Mouse (Mus musculus) T-cell, adult 2 months (primary cell): ENCODE data around the gene Olfr1389.
A peak's percentile ranks its signal among the peaks of the same experiment; 100 is the strongest.
"Not testable (repeated sequence)": the region's sequence is repeated elsewhere in the genome, so short reads cannot be mapped to it uniquely, and the experiment has no call there.

Experiments
- DNase-seq: peaks from one replicate; pipeline ENCODE4 v3.0.0; 2022; ENCODE audit warnings: low spot score

The Olfr1389 gene

DNA sequence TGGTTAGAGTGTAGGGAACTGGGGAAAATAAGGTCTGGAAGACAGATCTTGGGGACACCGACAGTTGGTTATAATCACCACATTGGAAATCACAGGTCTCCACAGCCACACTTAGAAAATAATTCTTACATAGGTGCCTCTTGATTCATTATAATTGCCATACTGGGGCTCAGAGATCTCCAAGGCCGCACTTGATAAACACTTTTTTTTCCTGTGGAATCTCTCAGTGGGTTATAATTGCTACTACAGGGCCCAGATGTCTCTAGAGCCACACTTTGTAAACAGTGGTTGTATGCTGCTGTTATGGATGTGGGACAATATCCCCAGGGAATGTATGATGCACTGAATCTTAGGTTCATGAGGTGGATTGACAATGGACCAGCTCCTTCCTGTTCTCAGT lies at the start of gene Olfr1389:
TSS of gene Olfr1389 (plus strand) at position 301 of the 400 bp plus-strand sequence.
- no peak for DNase-seq

DNA sequence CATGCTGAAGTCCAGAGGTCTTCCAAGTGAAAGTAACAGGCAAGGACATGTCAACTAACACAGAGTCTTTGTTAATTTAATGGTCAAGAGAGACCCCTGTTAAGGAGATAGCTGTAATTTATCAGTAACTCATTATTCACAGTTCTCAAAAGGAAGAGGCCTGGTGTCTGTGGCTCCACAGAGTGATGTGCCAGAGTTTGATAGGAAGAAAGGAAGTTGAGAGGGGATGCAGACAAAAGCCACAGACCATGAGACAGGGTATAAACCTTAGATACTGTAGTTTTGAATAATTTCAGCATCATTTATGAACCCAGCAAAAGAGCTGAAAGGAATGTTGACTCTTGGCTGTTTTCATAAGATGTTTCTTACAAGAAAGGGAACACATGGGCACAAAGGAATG lies 39.7 kb upstream of the Olfr1389 start:
- no peak for DNase-seq

DNA sequence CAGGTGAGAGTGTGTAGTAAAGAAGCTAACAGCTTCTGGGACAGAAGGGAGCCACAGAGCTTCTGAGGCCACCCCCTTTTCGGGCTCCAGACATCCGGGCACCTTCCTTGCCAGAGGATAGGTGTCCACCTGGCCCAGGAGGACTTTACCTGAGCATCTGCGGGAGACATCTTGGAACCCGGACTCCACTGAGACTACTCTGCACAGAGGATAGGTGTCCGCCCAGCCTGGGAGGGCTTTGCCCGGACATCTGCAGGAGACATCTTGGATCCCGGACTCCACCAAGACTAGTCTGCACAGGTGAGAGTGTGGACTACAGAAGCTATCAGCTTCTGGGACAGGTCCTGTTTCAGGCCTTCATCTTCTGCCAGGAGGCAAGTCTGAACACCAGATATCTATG lies 36.7 kb upstream of the Olfr1389 start:
- DNase-seq, result not testable (repeated sequence)

- DNase-seq, result not testable (repeated sequence)
Measured at GRCm38 (mm10) chr11:49392707-49393106, 30.2 kb upstream of the Olfr1389 start.

GRCm38 (mm10) chr11:49406784-49407183 lies 16.1 kb upstream of the Olfr1389 start:
- no peak for DNase-seq

- DNase-seq, result peak; percentile 1
Measured at GRCm38 (mm10) chr11:49410540-49410939, 12.3 kb upstream of the Olfr1389 start.

GRCm38 (mm10) chr11:49425257-49425927 lies 2.5 kb downstream of the Olfr1389 start:
- no peak for DNase-seq

DNA sequence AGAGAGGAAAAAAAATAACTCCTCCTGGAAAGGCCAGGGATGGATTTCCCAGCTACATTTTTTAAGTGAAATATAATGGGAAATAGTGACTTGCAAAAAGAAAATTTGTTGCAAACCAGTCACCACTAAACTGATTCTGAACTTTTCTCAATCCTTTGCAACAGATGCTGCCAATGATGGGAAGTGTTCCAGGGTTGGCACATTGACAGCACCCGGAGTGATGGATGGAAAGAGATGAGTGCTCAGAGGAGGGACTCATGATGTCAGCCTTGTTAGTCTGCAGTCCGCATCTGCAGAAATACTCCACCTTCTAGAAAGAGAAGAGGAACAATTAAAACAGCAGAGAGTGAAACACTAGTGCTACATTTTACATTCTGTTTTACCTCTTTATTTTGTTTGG lies 6.8 kb downstream of the Olfr1389 start:
- no peak for DNase-seq

GRCm38 (mm10) chr11:49436411-49436810 lies 13.5 kb downstream of the Olfr1389 start, which contains the start of gene Olfr1388:
Olfr1388 (plus strand) TSS chr11:49436624.
- DNase-seq, result no peak

DNA sequence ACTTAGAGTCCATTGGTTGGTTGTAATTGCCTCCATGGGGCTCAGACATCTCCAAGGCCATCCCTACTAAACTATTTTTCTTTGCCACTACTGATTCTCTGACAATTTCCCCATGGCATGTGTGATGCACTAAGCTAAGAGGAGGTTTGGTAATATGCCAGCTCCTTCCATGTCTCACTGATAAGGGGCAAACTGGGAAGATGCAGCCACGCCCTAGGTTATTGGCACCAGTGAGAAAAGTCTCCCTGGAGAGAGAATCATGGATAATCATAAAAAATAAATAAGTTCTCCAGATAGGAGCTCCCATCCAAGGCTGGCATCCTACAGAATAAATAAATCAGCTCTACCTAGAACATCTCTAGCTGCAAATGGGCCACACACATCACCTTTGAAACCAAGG lies 32.2 kb downstream of the Olfr1389 start, which contains the start of gene Olfr1387:
TSS of gene Olfr1387 (plus strand) at position 301 of the 400 bp plus-strand sequence.
- DNase-seq, result no peak

GRCm38 (mm10) chr11:49464746-49465145 lies 41.9 kb downstream of the Olfr1389 start, which contains the start of gene Olfr1386:
Olfr1386 (plus strand) TSS chr11:49465046.
- not testable (repeated sequence) for DNase-seq
